Mouse (Mus musculus) limb, embryonic 11.5 days (tissue): Measurements from ENCODE around the gene Vwa8. TPM values are rescaled to one million over a fixed set of nuclear protein-coding genes. Genes with fewer than 3 reads are reported as not detected.
A peak's percentile ranks its signal among the peaks of the same experiment; 100 is the strongest.

Experiments used
- ATAC-seq: fragments of 200-750 bp; cut with Nextera tagmentation; 2 replicates; pipeline ENCODE4 v1.8.0; 2017; ENCODE audit warnings: low read depth; ENCODE audit not compliant: insufficient number of reproducible peaks, low FRiP score, low TSS enrichment
- DNase-seq: peaks from one replicate; pipeline ENCODE4 v3.0.0-alpha.2; 2015; ENCODE audit warnings: low spot score
- H3K27ac ChIP-seq: fragments of 300-500 bp; sonication (generic); replicated peaks from 2 replicates; pipeline ENCODE4 v1.5.1; 2014; ENCODE audit warnings: low read depth, mild to moderate bottlenecking, low read length
- H3K27me3 ChIP-seq: fragments of 300-500 bp; sonication (generic); 2 replicates; pipeline ENCODE4 v1.6.1; 2014; ENCODE audit warnings: mild to moderate bottlenecking, low read length, mixed read lengths; ENCODE audit not compliant: control insufficient read depth, insufficient read depth
- H3K36me3 ChIP-seq: fragments of 300-500 bp; sonication (generic); 2 replicates; pipeline ENCODE4 v1.6.1; 2014; ENCODE audit warnings: mild to moderate bottlenecking, low read length, moderate library complexity, mixed read lengths; ENCODE audit not compliant: control insufficient read depth, insufficient read depth
- H3K4me1 ChIP-seq: fragments of 300-500 bp; sonication (generic); 2 replicates; pipeline ENCODE4 v1.6.1; 2014; ENCODE audit warnings: low read length, mixed read lengths; ENCODE audit not compliant: control insufficient read depth, insufficient read depth
- H3K4me2 ChIP-seq: fragments of 300-500 bp; sonication (generic); 2 replicates; pipeline ENCODE4 v1.6.1; 2014; ENCODE audit warnings: low read depth, mild to moderate bottlenecking, moderate library complexity; ENCODE audit not compliant: severe bottlenecking
- H3K4me3 ChIP-seq: fragments of 300-500 bp; sonication (generic); 2 replicates; pipeline ENCODE4 v1.5.1; 2014; ENCODE audit warnings: low read depth, low read length
- H3K9ac ChIP-seq: fragments of 300-500 bp; sonication (generic); 2 replicates; pipeline ENCODE4 v1.6.1; 2014; ENCODE audit warnings: mild to moderate bottlenecking, low read length
- H3K9me3 ChIP-seq: fragments of 300-500 bp; sonication (generic); 2 replicates; pipeline ENCODE4 v1.6.1; 2016; ENCODE audit warnings: low read length; ENCODE audit not compliant: control insufficient read depth
- WGBS: fragments of 180-500 bp; shearing (Covaris S2); extraction: QIAGEN DNeasy Blood & Tissue Kit; methylation state at CpG from one replicate; pipeline ENCODE4 v1.1.7; 2014; 5-methylcytosine and 5-hydroxymethylcytosine counted together
- polyA plus RNA-seq: library from polyadenylated mRNA; unstranded; fragments of >200 nt; fragmentation: Nextera tagmentation; extraction: Ambion mirVana; gene quantifications from 2 replicates; pipeline ENCODE4 v1.2.1, GENCODE M21; 2014

The Vwa8 gene
- polyA plus RNA-seq, 1 experiment from 2014 or later, result 10.2 TPM

DNA sequence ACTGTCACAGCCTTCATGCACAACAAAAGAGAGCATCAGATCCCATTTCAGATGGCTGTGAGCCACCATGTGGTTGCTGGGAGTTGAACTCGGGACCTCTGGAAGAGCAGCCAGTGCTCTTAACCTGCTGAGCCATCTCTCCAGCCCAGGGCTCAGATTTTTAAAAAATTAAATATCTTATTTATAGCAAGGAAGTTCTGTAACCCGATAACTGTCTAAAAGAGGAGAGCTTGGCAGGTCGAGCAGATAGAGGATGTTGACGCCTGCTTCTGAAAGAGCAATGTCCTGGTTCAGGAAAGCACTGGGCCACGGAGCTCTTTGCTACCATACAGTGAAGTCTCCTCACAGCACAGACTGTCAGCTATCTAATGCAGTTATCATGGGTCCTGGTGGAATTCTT, 237.2 kb downstream of the Vwa8 start:
- Histone ChIP-seq H3K36me3 (no peaks in the 10 kb centered on the region), H3K9ac (no peak overlapping the region), H3K27ac (no peak overlapping the region), H3K4me3 (no peak overlapping the region), H3K9me3 (no peaks in the 10 kb centered on the region), H3K4me1 (no peaks in the 10 kb centered on the region), H3K27me3 (no peaks in the 10 kb centered on the region), H3K4me2 (no peak overlapping the region)
- WGBS, result 87% methylated on average over 5 of the region's 5 CpGs
- no peak for ATAC-seq
- no peak for DNase-seq

DNA sequence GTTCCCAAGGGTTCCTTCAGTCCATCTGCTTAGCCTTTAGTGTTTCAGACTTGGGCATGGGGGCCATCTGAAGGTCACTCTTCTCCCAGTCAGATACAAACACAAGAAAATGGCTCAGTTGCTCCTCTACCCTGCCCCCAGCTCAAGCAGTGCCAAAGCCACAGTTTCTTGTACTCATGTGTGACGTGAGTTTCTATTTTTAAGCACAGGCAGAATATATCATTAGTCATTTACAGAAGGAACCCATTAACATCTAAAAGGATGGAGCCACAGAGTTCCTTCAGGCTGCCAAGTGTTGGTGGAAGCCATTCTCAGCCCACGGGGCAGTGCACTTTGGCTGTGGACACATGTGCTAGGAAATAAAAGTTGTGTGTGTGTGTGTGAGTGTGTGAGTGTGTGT, 240.6 kb downstream of the Vwa8 start:
- H3K4me2 ChIP-seq, result no peak overlapping the region
- H3K27me3 ChIP-seq, result no peaks in the 10 kb centered on the region
- H3K4me1 ChIP-seq, result no peaks in the 10 kb centered on the region
- WGBS, result 26% methylated on average over 2 of the region's 2 CpGs
- no peak for ATAC-seq
- H3K9me3 ChIP-seq, result no peaks in the 10 kb centered on the region
- H3K4me3 ChIP-seq, result no peak overlapping the region
- no peaks in the 10 kb centered on the region for H3K36me3 ChIP-seq
- DNase-seq, result no peak
- no peak overlapping the region for H3K27ac ChIP-seq
- H3K9ac ChIP-seq, result no peak overlapping the region

DNA sequence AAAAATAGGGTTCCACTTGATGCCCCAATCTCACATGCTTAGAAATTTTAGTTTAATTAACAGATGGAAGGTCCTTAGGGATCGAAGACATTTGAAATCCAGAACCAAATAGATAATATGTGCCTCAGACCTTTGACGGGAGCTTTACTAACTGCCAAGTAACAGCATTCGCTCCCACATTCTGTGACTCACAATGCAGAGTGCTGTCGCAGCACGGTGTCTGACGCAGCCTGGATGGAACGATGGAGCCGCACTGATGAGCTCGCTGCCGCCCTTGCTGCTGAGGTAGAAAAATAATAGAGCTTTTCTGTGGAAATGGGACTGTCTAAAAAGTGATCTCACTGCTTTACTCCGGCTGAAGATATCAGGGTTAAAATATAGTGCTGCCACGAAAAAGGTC, 248.3 kb downstream of the Vwa8 start:
- no peaks in the 10 kb centered on the region for H3K4me1 ChIP-seq
- no peak overlapping the region for H3K4me2 ChIP-seq
- DNase-seq (no peak), ATAC-seq (no peak)
- no peak overlapping the region for H3K4me3 ChIP-seq
- WGBS, result 94% methylated on average over 12 of the region's 12 CpGs
- H3K9ac ChIP-seq, result no peak overlapping the region
- no peaks in the 10 kb centered on the region for H3K27me3 ChIP-seq
- no peak overlapping the region for H3K27ac ChIP-seq
- no peaks in the 10 kb centered on the region; the same call in 1 of the 2 replicates for H3K9me3 ChIP-seq
- no peaks in the 10 kb centered on the region for H3K36me3 ChIP-seq

DNA sequence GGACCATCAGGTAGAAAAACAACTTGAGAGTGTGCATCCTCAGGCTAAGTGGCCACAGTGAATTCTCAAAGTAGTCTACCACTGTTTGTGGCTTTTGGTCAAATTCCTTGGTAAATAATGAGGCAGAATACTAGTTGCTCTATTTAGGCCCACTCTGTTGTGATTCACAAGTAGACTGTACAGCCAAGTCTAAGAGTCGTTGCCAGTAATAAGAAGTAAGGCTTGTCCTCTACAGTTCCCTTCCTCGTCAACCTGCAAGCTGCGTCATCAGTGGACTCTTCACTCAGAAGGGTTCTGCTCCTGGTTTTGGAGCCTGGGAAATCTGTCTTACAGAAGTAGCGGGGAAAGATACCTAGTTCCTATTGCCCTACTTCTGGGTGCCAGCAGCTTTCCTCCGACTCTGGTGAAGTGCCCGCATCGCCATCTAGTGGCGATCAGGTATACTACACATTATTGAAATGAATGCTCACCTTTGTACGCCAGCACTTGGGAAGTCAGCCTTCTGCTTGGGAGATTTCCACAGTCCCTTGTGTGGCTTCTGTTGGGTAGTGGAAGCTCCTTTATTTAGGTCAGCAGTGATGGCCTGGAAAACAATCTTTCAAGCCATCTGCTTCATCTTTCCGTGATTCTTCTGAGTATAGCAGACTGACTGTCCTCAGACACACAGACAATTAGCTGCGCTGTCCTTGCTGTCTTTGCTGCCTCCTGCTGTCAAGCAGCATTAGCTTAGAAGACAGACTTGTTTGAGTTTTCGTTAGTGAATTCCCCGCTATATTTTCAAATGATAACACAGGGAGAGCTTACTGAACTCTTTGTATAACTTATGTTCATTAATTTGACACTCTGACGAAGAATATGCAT, 258.0 kb downstream of the Vwa8 start:
- 41% methylated on average over 14 of the region's 14 CpGs for WGBS
- no peak overlapping the region for H3K9ac ChIP-seq
- DNase-seq (peak; percentile 85), ATAC-seq (no peak)
- no peak overlapping the region for H3K4me3 ChIP-seq
- H3K27ac ChIP-seq, result no peak overlapping the region
- no peaks in the 10 kb centered on the region for H3K9me3 ChIP-seq
- H3K36me3 ChIP-seq, result no peaks in the 10 kb centered on the region
- no peak overlapping the region for H3K4me2 ChIP-seq
- no peaks in the 10 kb centered on the region for H3K4me1 ChIP-seq
- H3K27me3 ChIP-seq, result no peaks in the 10 kb centered on the region

DNA sequence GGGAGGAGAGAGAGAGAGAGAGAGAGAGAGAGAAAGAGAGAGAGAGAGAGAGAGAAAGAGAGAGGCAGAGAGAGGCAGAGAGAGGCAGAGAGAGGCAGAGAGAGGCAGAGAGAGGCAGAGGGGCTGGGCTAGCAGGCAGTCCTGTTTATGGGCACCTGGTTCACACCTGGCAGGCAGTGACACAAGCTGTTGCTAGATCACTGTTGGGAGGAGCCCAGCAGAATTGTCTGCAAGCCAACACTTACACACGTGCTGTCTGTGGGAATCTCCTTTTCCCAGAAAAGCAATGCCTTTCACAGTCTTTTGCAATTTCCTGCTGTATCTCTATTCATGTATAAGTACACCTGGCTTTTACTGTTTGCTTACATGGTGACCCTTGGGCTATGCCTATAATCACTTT, 260.5 kb downstream of the Vwa8 start:
- no peak overlapping the region for H3K4me2 ChIP-seq
- no peaks in the 10 kb centered on the region for H3K9me3 ChIP-seq
- no peak overlapping the region for H3K9ac ChIP-seq
- WGBS, result 19% methylated on average over 1 of the region's 1 CpGs
- H3K27me3 ChIP-seq, result no peaks in the 10 kb centered on the region
- no peaks in the 10 kb centered on the region for H3K36me3 ChIP-seq
- H3K27ac ChIP-seq, result no peak overlapping the region
- H3K4me3 ChIP-seq, result no peak overlapping the region
- no peaks in the 10 kb centered on the region for H3K4me1 ChIP-seq
- ATAC-seq (no peak), DNase-seq (no peak)

DNA sequence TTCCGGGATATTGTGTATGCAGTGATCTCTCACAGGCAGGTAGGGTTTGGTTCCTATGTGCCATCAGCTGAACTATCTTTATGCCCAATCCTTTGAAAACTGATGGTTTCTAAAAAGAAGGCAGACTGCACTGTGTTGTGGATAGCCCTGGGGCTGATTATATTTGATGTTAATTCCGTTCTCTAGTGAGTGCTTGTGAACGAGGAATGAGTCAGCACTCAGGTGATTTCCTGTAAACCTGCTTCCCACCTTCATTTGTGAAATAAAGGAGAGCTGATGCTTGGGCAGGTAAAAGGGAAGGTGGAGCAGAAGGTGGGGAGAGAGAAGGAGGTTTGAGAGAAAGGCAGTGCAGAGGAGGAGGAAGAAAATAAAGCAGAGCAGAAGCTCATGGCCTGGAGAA, 261.2 kb downstream of the Vwa8 start:
- Histone ChIP-seq H3K9ac (no peak overlapping the region), H3K9me3 (no peaks in the 10 kb centered on the region), H3K27ac (no peak overlapping the region), H3K36me3 (no peaks in the 10 kb centered on the region), H3K27me3 (no peaks in the 10 kb centered on the region), H3K4me2 (no peak overlapping the region), H3K4me3 (no peak overlapping the region), H3K4me1 (no peaks in the 10 kb centered on the region)
- DNase-seq, result no peak
- 53% methylated on average over 3 of the region's 3 CpGs for WGBS
- ATAC-seq, result no peak

DNA sequence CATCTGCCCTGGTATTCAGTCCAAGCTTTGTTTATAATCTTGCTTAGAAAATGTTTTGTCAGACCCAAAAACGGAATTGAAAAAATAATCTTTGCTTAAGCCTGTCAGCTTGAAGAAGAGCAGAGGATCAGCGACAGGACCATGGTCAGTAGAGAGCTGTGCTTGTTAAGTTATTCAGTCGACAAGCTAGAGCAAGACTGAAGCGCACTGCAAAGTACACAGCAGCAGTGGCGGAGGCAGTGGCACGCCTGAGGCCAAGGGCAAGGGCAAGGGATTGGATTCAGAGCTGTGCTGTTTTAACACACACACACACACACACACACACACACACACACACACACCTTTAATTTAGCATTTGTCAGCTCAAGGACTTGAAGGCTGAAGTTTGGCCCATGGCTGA, 263.2 kb downstream of the Vwa8 start:
- no peak overlapping the region for H3K27ac ChIP-seq
- H3K9ac ChIP-seq, result no peak overlapping the region
- DNase-seq, result no peak
- 77% methylated on average over 6 of the region's 6 CpGs for WGBS
- H3K4me2 ChIP-seq, result no peak overlapping the region
- ATAC-seq, result no peak
- no peaks in the 10 kb centered on the region for H3K4me1 ChIP-seq
- no peaks in the 10 kb centered on the region for H3K27me3 ChIP-seq
- H3K36me3 ChIP-seq, result no peaks in the 10 kb centered on the region
- no peak overlapping the region for H3K4me3 ChIP-seq
- H3K9me3 ChIP-seq, result no peaks in the 10 kb centered on the region

DNA sequence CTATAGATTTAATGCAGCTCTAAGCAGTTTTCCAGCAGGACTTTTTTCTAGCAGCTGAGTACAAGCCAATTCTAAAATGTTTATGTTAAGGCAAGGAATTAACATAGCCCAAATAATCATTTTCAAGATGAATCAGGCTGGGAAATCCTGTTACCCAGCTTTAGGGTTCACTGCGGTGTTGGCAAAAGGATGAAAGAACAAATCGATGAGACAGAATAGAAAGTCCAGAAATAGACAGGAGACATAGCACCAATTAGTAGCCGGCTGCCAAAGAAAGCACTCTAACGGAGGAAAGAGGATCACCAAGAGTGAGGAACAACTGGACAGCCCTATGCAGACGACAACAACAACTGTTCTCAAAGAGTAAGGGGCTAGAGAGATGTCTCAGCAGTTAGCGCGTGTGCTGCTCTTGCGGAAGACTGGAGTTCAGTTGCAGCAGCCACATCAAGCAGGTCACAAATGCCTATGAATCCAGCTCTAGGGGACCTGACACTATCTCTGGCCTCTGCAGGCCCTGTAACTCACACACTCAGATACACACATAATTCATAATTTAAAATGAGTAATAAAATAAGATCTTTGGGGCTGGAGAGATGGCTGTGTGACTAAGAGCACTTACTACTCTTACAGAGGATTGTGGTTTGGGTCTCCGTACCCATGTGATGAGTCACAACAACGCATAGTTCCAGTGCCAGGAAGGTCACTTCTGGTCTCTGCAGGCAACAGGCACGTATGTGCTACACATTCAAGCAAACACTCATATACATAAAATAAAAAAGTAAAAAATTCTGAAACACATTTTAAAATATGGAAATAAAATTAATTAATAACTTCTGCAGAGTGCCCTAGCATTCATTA, 265.9 kb downstream of the Vwa8 start:
- H3K4me3 ChIP-seq, result no peak overlapping the region
- no peak for ATAC-seq
- no peaks in the 10 kb centered on the region for H3K27me3 ChIP-seq
- WGBS, result 94% methylated on average over 11 of the region's 11 CpGs
- H3K4me1 ChIP-seq, result no peaks in the 10 kb centered on the region
- no peaks in the 10 kb centered on the region for H3K9me3 ChIP-seq
- H3K9ac ChIP-seq, result no peak overlapping the region
- no peak for DNase-seq
- H3K27ac ChIP-seq, result no peak overlapping the region
- no peak overlapping the region for H3K4me2 ChIP-seq
- no peaks in the 10 kb centered on the region for H3K36me3 ChIP-seq
